Mouse (Mus musculus) kidney, adult 2 months (tissue): Measurements from ENCODE around the gene Tmem190. TPM values are rescaled to one million over a fixed set of nuclear protein-coding genes. Genes with fewer than 3 reads are reported as not detected.

Source experiments
- DNase-seq: peaks from one replicate; pipeline ENCODE4 v3.0.0; 2021
- H3K27ac ChIP-seq: fragments of 200-500 bp; 2 replicates; pipeline ENCODE4 v1.5.1; 2012; ENCODE audit warnings: low read depth, low read length, control low read depth, inconsistent platforms; ENCODE audit not compliant: insufficient read depth
- H3K27me3 ChIP-seq: fragments of 200-500 bp; replicated peaks from 2 replicates; pipeline ENCODE4 v1.6.1; 2012; ENCODE audit warnings: mild to moderate bottlenecking, moderate library complexity, low read length, inconsistent platforms; ENCODE audit not compliant: control insufficient read depth, insufficient read depth
- H3K36me3 ChIP-seq: fragments of 200-500 bp; 2 replicates; pipeline ENCODE4 v1.6.1; 2012; ENCODE audit warnings: mild to moderate bottlenecking, moderate library complexity, low read length, inconsistent platforms; ENCODE audit not compliant: control insufficient read depth, insufficient read depth
- H3K4me1 ChIP-seq: fragments of 200-500 bp; 2 replicates; pipeline ENCODE4 v1.6.1; 2011; ENCODE audit warnings: low read length; ENCODE audit not compliant: control insufficient read depth, insufficient read depth
- H3K4me3 ChIP-seq: fragments of 200-500 bp; 2 replicates; pipeline ENCODE4 v1.5.1; 2011; ENCODE audit warnings: mild to moderate bottlenecking, low read depth, low read length, control low read depth; ENCODE audit not compliant: insufficient read depth
- CTCF ChIP-seq: fragments of 200-500 bp; conservative IDR thresholded peaks from 2 replicates; pipeline ENCODE4 v1.5.1; 2011; ENCODE audit warnings: low read depth, mild to moderate bottlenecking, control low read depth, low read length, moderate library complexity, mixed read lengths; ENCODE audit not compliant: insufficient read depth, insufficient read length
- POLR2A ChIP-seq: fragments of 200-500 bp; IDR thresholded peaks from one replicate; pipeline ENCODE4 v1.6.1; 2011; ENCODE audit warnings: low read depth, low read length, control low read depth
- WGBS: fragments of 180-500 bp; shearing (Covaris S2); methylation state at CpG from one replicate; pipeline ENCODE4 v1.1.7; 2018; 5-methylcytosine and 5-hydroxymethylcytosine counted together
- polyA plus RNA-seq: library from polyadenylated mRNA; depleted of rRNA; stranded (reverse); fragments of >200 nt; gene quantifications from 2 replicates; pipeline ENCODE4 v1.2.3, GENCODE M21; 2012; rRNA removed

Gene Tmem190
- polyA plus RNA-seq = 0.31 TPM in 1 of 2 replicates, not detected in the other

- Histone ChIP-seq H3K27ac (no peak within 1 kb of the TSS), H3K36me3 (no peaks in the 10 kb centered on the region), H3K27me3 (no peaks in the 10 kb centered on the region), H3K4me1 (no peaks in the 10 kb centered on the region), H3K4me3 (no peak within 1 kb of the TSS)
- 81% methylated on average over 2 of the region's 2 CpGs for WGBS
- TF ChIP-seq CTCF (no peak), POLR2A (no peak)
- no peak for DNase-seq
These were observed at the start of gene Tmem190, which contains the start of gene Il11 for GRCm38 (mm10) chr7:4782759-4783158. Tmem190 (plus strand) TSS chr7:4782937. Il11 (minus strand) TSS chr7:4782859.

DNA sequence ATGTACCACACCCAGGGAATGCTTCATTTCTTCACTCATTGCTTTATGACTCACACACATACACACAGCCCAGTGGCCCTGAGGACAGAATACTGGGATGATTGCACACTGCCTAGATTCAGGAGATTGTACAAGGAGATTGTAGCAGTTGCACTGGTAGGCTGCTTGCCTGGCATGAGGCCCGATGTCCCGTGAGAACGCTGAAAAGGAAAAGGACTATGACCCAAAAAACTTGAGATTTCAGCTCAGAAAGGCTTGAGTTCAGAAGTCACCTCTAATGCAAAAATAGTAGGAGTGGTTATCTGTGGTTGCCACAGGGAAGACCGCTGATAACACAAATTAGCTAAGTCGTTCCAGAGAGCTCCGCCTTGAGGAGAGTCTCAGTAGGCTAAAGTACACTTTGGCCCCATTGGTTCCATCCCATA lies 49.8 kb upstream of the Tmem190 start:
- TF ChIP-seq POLR2A (no peak), CTCF (no peak)
- no peaks in the 10 kb centered on the region for H3K27me3 ChIP-seq
- peaks cover 18% of the 10 kb centered on the region; the same call in 1 of the 2 replicates for H3K4me1 ChIP-seq
- no peaks in the 10 kb centered on the region for H3K36me3 ChIP-seq
- no peak overlapping the region for H3K4me3 ChIP-seq
- WGBS = 37% methylated on average over 6 of the region's 6 CpGs
- no peak overlapping the region for H3K27ac ChIP-seq
- peak; percentile 74 for DNase-seq

GRCm38 (mm10) chr7:4739041-4739543 lies 43.6 kb upstream of the Tmem190 start:
- no peaks in the 10 kb centered on the region; the same call in 1 of the 2 replicates for H3K36me3 ChIP-seq
- peak overlapping the region; percentile 21; the same call in 1 of the 2 replicates for H3K4me3 ChIP-seq
- no peak for TF ChIP-seq POLR2A
- TF ChIP-seq CTCF = no peak
- no peak for DNase-seq
- 53% methylated on average over 10 of the region's 10 CpGs for WGBS
- H3K27me3 ChIP-seq = no peaks in the 10 kb centered on the region
- H3K27ac ChIP-seq = peak overlapping the region; percentile 14; the same call in 1 of the 2 replicates
- peaks cover 8% of the 10 kb centered on the region; the same call in 1 of the 2 replicates for H3K4me1 ChIP-seq

DNA sequence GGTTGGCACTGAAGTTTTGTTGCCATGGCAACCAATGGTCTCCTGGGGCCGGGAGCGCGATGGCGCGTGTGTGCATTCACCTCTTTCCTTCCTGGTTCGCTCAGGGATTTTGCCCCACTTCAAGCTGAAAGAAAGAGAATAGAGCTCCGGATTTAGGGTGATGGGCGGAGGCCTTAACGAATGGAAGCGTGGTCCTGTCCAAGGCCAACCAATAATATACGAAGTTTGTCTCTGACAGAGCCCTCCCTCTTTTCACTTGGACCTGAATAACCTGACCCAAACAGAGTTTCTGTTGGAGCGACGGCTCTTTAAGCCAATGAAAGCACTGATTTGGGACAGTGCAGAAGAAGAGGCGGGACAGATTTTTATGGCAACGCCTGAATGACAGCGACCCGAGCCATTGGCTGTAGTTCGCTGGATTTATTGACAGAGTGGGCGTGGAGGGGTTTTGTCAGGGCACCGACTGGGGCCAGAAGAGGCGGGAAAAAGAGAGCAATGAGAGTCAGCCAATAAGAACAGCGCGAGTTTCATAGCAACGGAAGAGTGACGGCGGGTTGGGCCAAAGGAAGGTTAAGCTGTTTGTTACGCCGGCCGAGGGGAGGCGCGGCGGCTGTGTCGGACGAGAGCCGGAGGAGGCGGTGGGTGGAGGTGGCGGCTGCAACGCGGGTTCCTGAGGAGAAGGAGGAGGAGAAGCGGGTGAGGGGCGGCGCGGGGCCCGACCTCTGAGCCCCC lies 43.0 kb upstream of the Tmem190 start, which contains the start of gene Kmt5c:
Gene Kmt5c (plus strand): TSS at position 572 of the 732 bp plus-strand sequence.
- peak; percentile 94 for TF ChIP-seq POLR2A
- TF ChIP-seq CTCF = no peak; the same call in 1 of the 2 replicates
- H3K4me1 ChIP-seq = peaks cover 8% of the 10 kb centered on the region; the same call in 1 of the 2 replicates
- DNase-seq = peak; percentile 100
- no peaks in the 10 kb centered on the region for H3K27me3 ChIP-seq
- peak within 1 kb of the TSS; percentile 90 for H3K4me3 ChIP-seq
- no peaks in the 10 kb centered on the region; the same call in 1 of the 2 replicates for H3K36me3 ChIP-seq
- H3K27ac ChIP-seq = peak within 1 kb of the TSS; percentile 95
- under 1% methylated on average over 39 of the region's 44 CpGs for WGBS

- peak overlapping the region; percentile 95 for H3K27ac ChIP-seq
These were observed 42.4 kb upstream of the Tmem190 start for GRCm38 (mm10) chr7:4740309-4740727.

DNA sequence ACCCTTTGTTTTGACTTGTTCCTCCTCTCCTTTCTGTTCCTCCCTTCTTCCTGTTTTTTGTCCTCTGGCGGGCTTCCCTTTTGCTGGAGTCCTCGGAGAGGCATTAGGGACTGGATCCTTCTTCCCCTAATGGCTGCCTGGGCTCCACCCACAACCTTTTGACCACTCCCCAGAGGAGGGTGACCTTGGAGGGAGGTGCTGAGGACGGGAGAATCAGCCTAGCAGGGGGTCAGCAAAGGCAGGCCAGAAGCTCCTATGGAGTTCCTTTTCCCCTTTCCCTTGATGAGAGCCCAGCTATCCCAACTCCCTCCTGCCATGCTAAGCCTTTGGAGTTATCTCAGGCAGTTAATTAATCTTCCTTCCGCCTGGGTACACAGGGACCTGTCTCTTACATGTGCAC lies 41.6 kb upstream of the Tmem190 start:
- peak; percentile 89 for DNase-seq
- WGBS = 4% methylated on average over 4 of the region's 4 CpGs
- Histone ChIP-seq H3K36me3 (no peaks in the 10 kb centered on the region; the same call in 1 of the 2 replicates), H3K4me3 (peak overlapping the region; percentile 90), H3K27ac (peak overlapping the region; percentile 95), H3K27me3 (no peaks in the 10 kb centered on the region), H3K4me1 (peaks cover 8% of the 10 kb centered on the region; the same call in 1 of the 2 replicates)
- TF ChIP-seq POLR2A (peak; percentile 28), CTCF (no peak)

More at GRCm38 (mm10) chr7:4740309-4740727, 42.4 kb upstream of the Tmem190 start:
- Histone ChIP-seq H3K4me3 (peak overlapping the region; percentile 90), H3K27me3 (no peaks in the 10 kb centered on the region), H3K4me1 (peaks cover 8% of the 10 kb centered on the region; the same call in 1 of the 2 replicates), H3K36me3 (no peaks in the 10 kb centered on the region; the same call in 1 of the 2 replicates)
- TF ChIP-seq POLR2A = no peak
- no peak for DNase-seq
- under 1% methylated on average over 14 of the region's 14 CpGs for WGBS

DNA sequence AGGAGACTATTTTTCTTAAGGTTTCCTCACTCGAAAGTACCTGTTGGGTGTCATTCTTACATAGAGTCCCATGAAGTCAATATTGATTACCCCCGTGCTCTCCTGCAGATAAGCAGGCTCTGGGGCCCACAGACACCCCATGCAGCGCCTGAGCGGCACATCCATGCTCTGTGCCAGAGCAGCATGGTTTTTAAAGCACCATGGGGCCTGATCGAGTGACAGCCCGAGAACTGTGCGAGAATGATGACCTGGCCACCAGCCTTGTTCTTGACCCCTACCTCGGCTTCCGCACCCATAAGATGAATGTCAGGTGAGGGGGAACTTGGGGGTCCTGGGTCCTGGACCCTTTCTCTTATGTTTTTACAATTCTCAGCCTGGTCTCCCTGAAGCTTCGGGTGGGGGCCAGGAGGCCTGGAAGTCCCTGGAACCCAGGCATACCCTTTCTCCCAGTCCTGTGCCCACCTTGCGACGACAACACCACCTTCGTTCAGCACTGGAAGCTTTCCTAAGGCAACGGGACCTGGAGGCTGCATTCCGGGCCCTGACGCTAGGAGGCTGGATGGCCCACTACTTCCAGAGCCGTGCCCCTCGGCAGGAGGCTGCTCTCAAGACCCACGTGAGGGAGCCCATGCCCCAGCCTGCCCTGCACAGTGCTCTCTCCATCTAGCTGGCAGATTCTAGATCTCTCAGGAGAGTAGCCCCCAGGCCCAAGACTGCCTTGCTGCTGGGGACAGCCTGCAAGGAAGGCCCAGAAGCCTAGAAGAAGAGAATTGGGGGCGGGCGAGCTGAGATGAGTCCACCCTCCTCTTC lies 40.9 kb upstream of the Tmem190 start:
- no peak overlapping the region; the same call in none of the 2 replicates for H3K4me3 ChIP-seq
- H3K36me3 ChIP-seq = no peaks in the 10 kb centered on the region; the same call in 1 of the 2 replicates
- WGBS = 79% methylated on average over 21 of the region's 21 CpGs
- H3K27me3 ChIP-seq = no peaks in the 10 kb centered on the region
- H3K27ac ChIP-seq = peak overlapping the region; percentile 90
- no peak for DNase-seq
- peaks cover 3% of the 10 kb centered on the region; the same call in 1 of the 2 replicates for H3K4me1 ChIP-seq
- TF ChIP-seq CTCF (no peak), POLR2A (no peak)
